Mouse (Mus musculus) frontal cortex, postnatal 25 days (tissue): Measurements from ENCODE around the gene Ptger4.
"Not testable (repeated sequence)": the region's sequence is repeated elsewhere in the genome, so short reads cannot be mapped to it uniquely, and the experiment has no call there.

ENCODE experiments used
- DNase-seq, 2 experiments: peaks; one replicate each; pipeline ENCODE4 v3.0.0; 2022; ENCODE audit warnings: low spot score in 2 of 2

The Ptger4 gene

GRCm38 (mm10) chr15:5238073-5238472, 5.9 kb downstream of the Ptger4 start:
- DNase-seq, result no peak

- no peak for DNase-seq
Measured at GRCm38 (mm10) chr15:5237012-5237660, 6.9 kb downstream of the Ptger4 start.

GRCm38 (mm10) chr15:5236538-5236937, 7.4 kb downstream of the Ptger4 start:
- DNase-seq, result peak in 1 of 2 experiments; percentile 70

GRCm38 (mm10) chr15:5235527-5235926, 8.5 kb downstream of the Ptger4 start:
- no peak for DNase-seq

- DNase-seq, result no peak
Measured at GRCm38 (mm10) chr15:5234659-5235058, 9.3 kb downstream of the Ptger4 start.

GRCm38 (mm10) chr15:5230746-5231145, 13.2 kb downstream of the Ptger4 start:
- not testable (repeated sequence) for DNase-seq

GRCm38 (mm10) chr15:5220491-5220890, 23.5 kb downstream of the Ptger4 start:
- DNase-seq, result no peak

GRCm38 (mm10) chr15:5209116-5209515, 34.9 kb downstream of the Ptger4 start:
- DNase-seq, result no peak

GRCm38 (mm10) chr15:5205222-5205621, 38.8 kb downstream of the Ptger4 start:
- DNase-seq, result no peak

GRCm38 (mm10) chr15:5196691-5197090, 47.3 kb downstream of the Ptger4 start:
- DNase-seq, result no peak

- no peak for DNase-seq
Measured at GRCm38 (mm10) chr15:5195987-5196514, 47.9 kb downstream of the Ptger4 start.

- DNase-seq, result no peak
Measured at GRCm38 (mm10) chr15:5194931-5195330, 49.1 kb downstream of the Ptger4 start.

GRCm38 (mm10) chr15:5194446-5194845, 49.5 kb downstream of the Ptger4 start:
- DNase-seq, result no peak

GRCm38 (mm10) chr15:5193833-5194232, 50.2 kb downstream of the Ptger4 start:
- no peak for DNase-seq

GRCm38 (mm10) chr15:5189504-5190093, 54.4 kb downstream of the Ptger4 start:
- DNase-seq, result no peak

- DNase-seq, result no peak
Measured at GRCm38 (mm10) chr15:5188029-5188428, 56.0 kb downstream of the Ptger4 start.

GRCm38 (mm10) chr15:5187116-5187515, 56.9 kb downstream of the Ptger4 start:
- no peak for DNase-seq

GRCm38 (mm10) chr15:5186293-5186675, 57.7 kb downstream of the Ptger4 start:
- no peak for DNase-seq

- DNase-seq, result peak; percentile 61 to 76
Measured at GRCm38 (mm10) chr15:5185366-5186292, 58.4 kb downstream of the Ptger4 start, which contains the start of gene Ttc33. TSS of gene Ttc33 (plus strand) at chr15:5185525.

GRCm38 (mm10) chr15:5184668-5185330, 59.2 kb downstream of the Ptger4 start:
- no peak for DNase-seq

- no peak for DNase-seq
Measured at GRCm38 (mm10) chr15:5173217-5173820, 70.7 kb downstream of the Ptger4 start.
